Mouse (Mus musculus) forebrain, embryonic 11.5 days (tissue): ENCODE measurements at regions not wholly inside any gene's neighbourhood (a gene's known extent, or its start where the extent isn't known, plus 50 kb on each side); places are given as distances from the start of the nearest gene placed in this dataset.
A peak's percentile ranks its signal among the peaks of the same experiment; 100 is the strongest.
"Not testable (repeated sequence)": the region's sequence is repeated elsewhere in the genome, so short reads cannot be mapped to it uniquely, and the experiment has no call there.

Experiments
- ATAC-seq: fragments of 200-750 bp; cut with Nextera tagmentation; replicated peaks from 2 replicates; pipeline ENCODE4 v1.8.0; 2017; ENCODE audit warnings: moderate TSS enrichment; ENCODE audit not compliant: low FRiP score
- DNase-seq: peaks from one replicate; pipeline ENCODE4 v3.0.0-alpha.2; 2017; ENCODE audit warnings: low spot score
- H3K27ac ChIP-seq: fragments of 300-500 bp; sonication (generic); 2 replicates; pipeline ENCODE4 v1.5.1; 2014; ENCODE audit warnings: low read depth, low read length
- H3K27me3 ChIP-seq: fragments of 300-500 bp; sonication (generic); 2 replicates; pipeline ENCODE4 v1.6.1; 2014; ENCODE audit warnings: mild to moderate bottlenecking, low read length, mixed read lengths; ENCODE audit not compliant: control insufficient read depth, insufficient read depth
- H3K36me3 ChIP-seq: fragments of 300-500 bp; sonication (generic); 2 replicates; pipeline ENCODE4 v1.6.1; 2014; ENCODE audit warnings: mild to moderate bottlenecking, low read length, moderate library complexity, mixed read lengths; ENCODE audit not compliant: control insufficient read depth, insufficient read depth
- H3K4me1 ChIP-seq: fragments of 300-500 bp; sonication (generic); replicated peaks from 2 replicates; pipeline ENCODE4 v1.6.1; 2014; ENCODE audit warnings: low read length, mixed read lengths; ENCODE audit not compliant: control insufficient read depth, insufficient read depth
- H3K4me2 ChIP-seq: fragments of 300-500 bp; sonication (generic); 2 replicates; pipeline ENCODE4 v1.6.1; 2014; ENCODE audit warnings: low read depth, mild to moderate bottlenecking, low read length, moderate library complexity, mixed read lengths; ENCODE audit not compliant: severe bottlenecking
- H3K4me3 ChIP-seq: fragments of 300-500 bp; sonication (generic); 2 replicates; pipeline ENCODE4 v1.5.1; 2014; ENCODE audit warnings: low read depth, low read length
- H3K9ac ChIP-seq: fragments of 300-500 bp; sonication (generic); 2 replicates; pipeline ENCODE4 v1.6.1; 2014; ENCODE audit warnings: low read length
- H3K9me3 ChIP-seq: fragments of 300-500 bp; sonication (generic); 2 replicates; pipeline ENCODE4 v1.6.1; 2016; ENCODE audit warnings: low read length, mixed read lengths; ENCODE audit not compliant: control insufficient read depth
- WGBS: fragments of 180-500 bp; shearing (Covaris S2); extraction: QIAGEN DNeasy Blood & Tissue Kit; methylation state at CpG from one replicate; pipeline ENCODE4 v1.1.7; 2014; 5-methylcytosine and 5-hydroxymethylcytosine counted together

- peak; percentile 76; the same call in 1 of the 2 replicates for ATAC-seq
- WGBS = 22% methylated on average over 9 of the region's 9 CpGs
These were observed 112.0 kb upstream of the Prkcq start for GRCm38 (mm10) chr2:11059731-11060425.

GRCm38 (mm10) chr2:11067384-11067783 lies 104.5 kb upstream of the Prkcq start:
- 56% methylated on average over 4 of the region's 4 CpGs for WGBS
- Histone ChIP-seq H3K4me3 (no peak overlapping the region), H3K27ac (no peak overlapping the region), H3K9me3 (no peaks in the 10 kb centered on the region), H3K4me2 (no peak overlapping the region), H3K27me3 (no peaks in the 10 kb centered on the region), H3K9ac (no peak overlapping the region), H3K4me1 (no peaks in the 10 kb centered on the region; the same call in 1 of the 2 replicates), H3K36me3 (no peaks in the 10 kb centered on the region)
- DNase-seq (no peak), ATAC-seq (peak; percentile 61)

More at GRCm38 (mm10) chr2:11059731-11060425, 112.0 kb upstream of the Prkcq start:
- Histone ChIP-seq H3K4me3 (no peak overlapping the region), H3K4me2 (no peak overlapping the region), H3K9ac (no peak overlapping the region), H3K36me3 (no peaks in the 10 kb centered on the region), H3K9me3 (no peaks in the 10 kb centered on the region), H3K4me1 (no peaks in the 10 kb centered on the region), H3K27ac (no peak overlapping the region), H3K27me3 (no peaks in the 10 kb centered on the region)
- DNase-seq = peak; percentile 60

- H3K9ac ChIP-seq = no peak overlapping the region
- no peak overlapping the region for H3K27ac ChIP-seq
- no peak for DNase-seq
- no peak overlapping the region for H3K4me2 ChIP-seq
- H3K9me3 ChIP-seq = no peaks in the 10 kb centered on the region
- ATAC-seq = no peak
- 84% methylated on average over 3 of the region's 3 CpGs for WGBS
- H3K27me3 ChIP-seq = no peaks in the 10 kb centered on the region
- H3K4me3 ChIP-seq = no peak overlapping the region
- no peaks in the 10 kb centered on the region for H3K36me3 ChIP-seq
- no peaks in the 10 kb centered on the region for H3K4me1 ChIP-seq
These were observed 88.4 kb upstream of the Prkcq start for GRCm38 (mm10) chr2:11083536-11083935.

GRCm38 (mm10) chr2:11086996-11087395 lies 84.9 kb upstream of the Prkcq start:
- Histone ChIP-seq H3K4me2 (no peak overlapping the region), H3K4me3 (no peak overlapping the region), H3K4me1 (no peaks in the 10 kb centered on the region), H3K27me3 (no peaks in the 10 kb centered on the region), H3K36me3 (no peaks in the 10 kb centered on the region), H3K9ac (no peak overlapping the region), H3K27ac (no peak overlapping the region), H3K9me3 (no peaks in the 10 kb centered on the region)
- ATAC-seq (no peak), DNase-seq (peak; percentile 53)
- WGBS = 22% methylated on average over 1 of the region's 1 CpGs

GRCm38 (mm10) chr2:11099834-11100622 lies 71.9 kb upstream of the Prkcq start:
- H3K9ac ChIP-seq, H3K27ac ChIP-seq, H3K4me3 ChIP-seq, H3K27me3 ChIP-seq, H3K4me1 ChIP-seq, H3K9me3 ChIP-seq, H3K36me3 ChIP-seq: not testable (repeated sequence)
- DNase-seq (peak; percentile 71), ATAC-seq (peak; percentile 49)
- WGBS = 45% methylated on average over 31 of the region's 34 CpGs
- peak overlapping the region; percentile 34; the same call in 1 of the 2 replicates for H3K4me2 ChIP-seq

GRCm38 (mm10) chr2:11113191-11113590 lies 58.7 kb upstream of the Prkcq start:
- H3K36me3 ChIP-seq = no peaks in the 10 kb centered on the region
- no peaks in the 10 kb centered on the region for H3K9me3 ChIP-seq
- no peak for ATAC-seq
- no peaks in the 10 kb centered on the region for H3K27me3 ChIP-seq
- 43% methylated on average over 8 of the region's 8 CpGs for WGBS
- H3K4me1 ChIP-seq = no peaks in the 10 kb centered on the region
- no peak overlapping the region for H3K27ac ChIP-seq
- DNase-seq = peak; percentile 49
- H3K4me3 ChIP-seq = no peak overlapping the region
- no peak overlapping the region for H3K9ac ChIP-seq
- H3K4me2 ChIP-seq = no peak overlapping the region

GRCm38 (mm10) chr2:11118625-11119024 lies 53.3 kb upstream of the Prkcq start:
- H3K4me2 ChIP-seq = no peak overlapping the region
- 97% methylated on average over 1 of the region's 1 CpGs for WGBS
- no peak overlapping the region for H3K4me3 ChIP-seq
- H3K27me3 ChIP-seq = no peaks in the 10 kb centered on the region
- DNase-seq (no peak), ATAC-seq (no peak)
- H3K9ac ChIP-seq = no peak overlapping the region
- no peaks in the 10 kb centered on the region for H3K4me1 ChIP-seq
- H3K36me3 ChIP-seq = no peaks in the 10 kb centered on the region
- H3K27ac ChIP-seq = no peak overlapping the region
- H3K9me3 ChIP-seq = no peaks in the 10 kb centered on the region

- DNase-seq = no peak
- no peak overlapping the region for H3K4me3 ChIP-seq
- no peak overlapping the region for H3K4me2 ChIP-seq
- no peaks in the 10 kb centered on the region for H3K4me1 ChIP-seq
- no peaks in the 10 kb centered on the region for H3K9me3 ChIP-seq
- no peak for ATAC-seq
- no peaks in the 10 kb centered on the region for H3K27me3 ChIP-seq
- H3K9ac ChIP-seq = no peak overlapping the region
- no peak overlapping the region for H3K27ac ChIP-seq
- no peaks in the 10 kb centered on the region for H3K36me3 ChIP-seq
- 84% methylated on average over 9 of the region's 9 CpGs for WGBS
These were observed 52.6 kb upstream of the Prkcq start for GRCm38 (mm10) chr2:11119301-11119700.
